Mouse (Mus musculus): ENCODE results near the gene Ripor2. TPM values are rescaled to one million over a fixed set of nuclear protein-coding genes. Genes with fewer than 3 reads are reported as not detected.
A peak's percentile ranks its signal among the peaks of the same experiment; 100 is the strongest.

Gene Ripor2
- polyA plus RNA-seq, 1 experiment from 2014 or later: 1.7 TPM

DNA sequence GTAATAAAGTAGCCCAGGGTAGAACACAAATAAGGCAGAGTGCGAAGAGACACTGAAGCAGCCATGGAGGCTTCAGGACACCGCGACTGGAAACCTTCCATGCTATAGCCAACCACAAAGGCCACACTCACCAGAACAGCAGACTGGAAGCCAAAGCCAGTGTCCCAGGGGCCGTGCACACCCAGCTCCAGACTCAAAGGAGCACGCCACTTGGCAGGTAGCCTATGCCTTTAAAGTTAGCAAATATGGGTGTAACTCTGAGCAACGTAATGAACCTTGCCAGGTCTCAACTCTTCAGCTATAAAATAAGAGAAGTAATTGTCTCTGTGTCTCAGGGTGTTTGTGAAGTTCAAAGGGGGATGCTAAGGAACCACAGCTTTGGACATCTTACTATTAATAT is 2.9 kb downstream of the Ripor2 start:
- Histone ChIP-seq H3K4me3 (replicated peaks) (no peak overlapping the region), H3K9ac (replicated peaks) (no peak overlapping the region), H3K36me3 (no peaks in the 10 kb centered on the region), H3K4me2 (no peak overlapping the region), H3K4me1 (replicated peaks) (no peaks in the 10 kb centered on the region), H3K27ac (no peak overlapping the region), H3K9me3 (no peaks in the 10 kb centered on the region), H3K27me3 (peaks cover 14% of the 10 kb centered on the region)
- no peak for ATAC-seq (ENCODE audit: insufficient number of reproducible peaks, insufficient read depth, low FRiP score, low TSS enrichment, low read depth)
- 86% methylated on average over 6 of the region's 6 CpGs for WGBS

- H3K9ac ChIP-seq (replicated peaks): no peak overlapping the region
- no peak for ATAC-seq (ENCODE audit: insufficient number of reproducible peaks, insufficient read depth, low FRiP score, low TSS enrichment, low read depth)
- 66% methylated on average over 9 of the region's 9 CpGs for WGBS
- no peaks in the 10 kb centered on the region for H3K36me3 ChIP-seq
- H3K27me3 ChIP-seq: peaks cover 14% of the 10 kb centered on the region
- no peak overlapping the region for H3K4me2 ChIP-seq
- no peak overlapping the region for H3K4me3 ChIP-seq (replicated peaks)
- no peaks in the 10 kb centered on the region for H3K9me3 ChIP-seq
- H3K27ac ChIP-seq: no peak overlapping the region
- H3K4me1 ChIP-seq (replicated peaks): no peaks in the 10 kb centered on the region
These were observed 3.4 kb downstream of the Ripor2 start for GRCm38 (mm10) chr13:24585369-24585768.

- Histone ChIP-seq H3K4me3 (replicated peaks) (no peak overlapping the region), H3K4me1 (replicated peaks) (no peaks in the 10 kb centered on the region), H3K9ac (replicated peaks) (no peak overlapping the region), H3K9me3 (no peaks in the 10 kb centered on the region), H3K27ac (no peak overlapping the region), H3K27me3 (peaks cover 9% of the 10 kb centered on the region), H3K36me3 (no peaks in the 10 kb centered on the region), H3K4me2 (no peak overlapping the region)
- ATAC-seq (ENCODE audit: insufficient number of reproducible peaks, insufficient read depth, low FRiP score, low TSS enrichment, low read depth): no peak
- WGBS: 94% methylated on average over 12 of the region's 12 CpGs
These were observed 5.4 kb downstream of the Ripor2 start for GRCm38 (mm10) chr13:24587192-24587895.

- Histone ChIP-seq H3K4me1 (replicated peaks) (no peaks in the 10 kb centered on the region), H3K27me3 (peaks cover 9% of the 10 kb centered on the region), H3K4me2 (no peak overlapping the region), H3K4me3 (replicated peaks) (no peak overlapping the region), H3K36me3 (no peaks in the 10 kb centered on the region), H3K9ac (replicated peaks) (no peak overlapping the region), H3K9me3 (no peaks in the 10 kb centered on the region), H3K27ac (no peak overlapping the region)
- no peak for ATAC-seq (ENCODE audit: insufficient number of reproducible peaks, insufficient read depth, low FRiP score, low TSS enrichment, low read depth)
- WGBS: 84% methylated on average over 3 of the region's 3 CpGs
These were observed 6.6 kb downstream of the Ripor2 start for GRCm38 (mm10) chr13:24588603-24589002.

- Histone ChIP-seq H3K9ac (replicated peaks) (no peak overlapping the region), H3K9me3 (no peaks in the 10 kb centered on the region), H3K4me3 (replicated peaks) (no peak overlapping the region), H3K4me1 (replicated peaks) (no peaks in the 10 kb centered on the region), H3K27me3 (no peaks in the 10 kb centered on the region), H3K27ac (no peak overlapping the region), H3K36me3 (no peaks in the 10 kb centered on the region), H3K4me2 (no peak overlapping the region)
- 89% methylated on average over 6 of the region's 6 CpGs for WGBS
- no peak for ATAC-seq (ENCODE audit: insufficient number of reproducible peaks, insufficient read depth, low FRiP score, low TSS enrichment, low read depth)
These were observed 9.7 kb downstream of the Ripor2 start for GRCm38 (mm10) chr13:24591737-24592136.

- Histone ChIP-seq H3K4me3 (replicated peaks) (no peak overlapping the region), H3K27ac (no peak overlapping the region), H3K9ac (replicated peaks) (no peak overlapping the region), H3K27me3 (no peaks in the 10 kb centered on the region), H3K4me1 (replicated peaks) (no peaks in the 10 kb centered on the region), H3K4me2 (no peak overlapping the region), H3K36me3 (no peaks in the 10 kb centered on the region), H3K9me3 (no peaks in the 10 kb centered on the region)
- ATAC-seq (ENCODE audit: insufficient number of reproducible peaks, insufficient read depth, low FRiP score, low TSS enrichment, low read depth): no peak
- 70% methylated on average over 3 of the region's 3 CpGs for WGBS
These were observed 12.3 kb downstream of the Ripor2 start for GRCm38 (mm10) chr13:24594303-24594702.

DNA sequence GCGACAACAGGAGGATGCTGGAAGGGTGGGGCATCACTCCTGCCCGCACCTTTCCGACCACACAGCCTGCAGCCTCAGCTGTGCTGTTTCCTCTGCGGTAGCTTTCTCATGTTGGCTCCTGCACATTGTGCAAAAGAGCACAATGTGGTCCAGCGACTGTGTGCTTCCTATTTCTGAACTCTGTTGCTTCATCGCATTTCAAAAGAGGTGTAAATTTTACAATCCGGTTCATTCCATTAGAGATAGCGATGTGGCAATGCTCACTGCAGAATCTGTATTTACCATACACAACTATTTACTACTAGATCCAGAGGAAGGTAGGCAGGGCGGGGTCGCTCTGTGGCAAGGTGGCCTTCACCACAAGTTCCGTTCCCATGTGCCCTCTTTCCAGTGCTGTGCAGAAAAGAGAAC is 17.6 kb downstream of the Ripor2 start:
- no peak overlapping the region for H3K4me2 ChIP-seq
- no peaks in the 10 kb centered on the region for H3K36me3 ChIP-seq
- ATAC-seq (ENCODE audit: insufficient number of reproducible peaks, insufficient read depth, low FRiP score, low TSS enrichment, low read depth): no peak
- H3K4me3 ChIP-seq (replicated peaks): no peak overlapping the region
- H3K27ac ChIP-seq: no peak overlapping the region
- peaks cover 10% of the 10 kb centered on the region for H3K4me1 ChIP-seq (replicated peaks)
- H3K27me3 ChIP-seq: peaks cover 8% of the 10 kb centered on the region; the same call in 1 of the 2 replicates
- no peaks in the 10 kb centered on the region for H3K9me3 ChIP-seq
- WGBS: 79% methylated on average over 11 of the region's 11 CpGs
- no peak overlapping the region for H3K9ac ChIP-seq (replicated peaks)

GRCm38 (mm10) chr13:24602978-24603377 is 21.0 kb downstream of the Ripor2 start:
- WGBS: 19% methylated on average over 4 of the region's 4 CpGs
- Histone ChIP-seq H3K9ac (replicated peaks) (no peak overlapping the region), H3K4me3 (replicated peaks) (no peak overlapping the region), H3K4me2 (peak overlapping the region; percentile 16; the same call in 1 of the 2 replicates), H3K9me3 (no peaks in the 10 kb centered on the region), H3K27ac (no peak overlapping the region), H3K4me1 (replicated peaks) (peaks cover 19% of the 10 kb centered on the region), H3K36me3 (no peaks in the 10 kb centered on the region), H3K27me3 (peaks cover 8% of the 10 kb centered on the region; the same call in 1 of the 2 replicates)
- ATAC-seq (ENCODE audit: insufficient number of reproducible peaks, insufficient read depth, low FRiP score, low TSS enrichment, low read depth): no peak

DNA sequence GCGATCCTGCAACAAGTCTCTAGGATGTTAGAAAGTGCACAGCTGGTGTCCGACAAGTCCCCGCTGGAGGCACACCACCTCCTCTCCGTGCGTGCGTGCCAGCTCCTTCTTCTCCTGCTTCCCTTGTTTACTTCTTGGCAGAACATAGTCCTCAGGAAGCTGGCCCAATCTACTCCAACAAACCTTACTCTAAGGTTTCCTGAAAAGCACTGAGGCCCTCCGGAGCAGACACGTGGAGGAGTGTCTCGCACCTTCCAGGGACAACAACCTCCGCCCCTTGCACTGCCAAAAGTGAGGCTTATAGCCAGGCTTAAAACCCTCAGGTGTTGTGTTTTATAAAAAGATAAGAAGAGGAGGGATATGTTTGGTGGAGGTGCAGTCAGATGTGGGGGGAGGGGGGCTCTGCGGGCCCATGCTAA is 21.6 kb downstream of the Ripor2 start:
- Histone ChIP-seq H3K4me1 (replicated peaks) (peaks cover 19% of the 10 kb centered on the region), H3K9ac (replicated peaks) (no peak overlapping the region), H3K27me3 (peaks cover 8% of the 10 kb centered on the region; the same call in 1 of the 2 replicates), H3K9me3 (no peaks in the 10 kb centered on the region), H3K4me2 (peak overlapping the region; percentile 16; the same call in 1 of the 2 replicates), H3K27ac (no peak overlapping the region), H3K4me3 (replicated peaks) (no peak overlapping the region), H3K36me3 (no peaks in the 10 kb centered on the region)
- ATAC-seq (ENCODE audit: insufficient number of reproducible peaks, insufficient read depth, low FRiP score, low TSS enrichment, low read depth): no peak
- WGBS: 14% methylated on average over 11 of the region's 11 CpGs

DNA sequence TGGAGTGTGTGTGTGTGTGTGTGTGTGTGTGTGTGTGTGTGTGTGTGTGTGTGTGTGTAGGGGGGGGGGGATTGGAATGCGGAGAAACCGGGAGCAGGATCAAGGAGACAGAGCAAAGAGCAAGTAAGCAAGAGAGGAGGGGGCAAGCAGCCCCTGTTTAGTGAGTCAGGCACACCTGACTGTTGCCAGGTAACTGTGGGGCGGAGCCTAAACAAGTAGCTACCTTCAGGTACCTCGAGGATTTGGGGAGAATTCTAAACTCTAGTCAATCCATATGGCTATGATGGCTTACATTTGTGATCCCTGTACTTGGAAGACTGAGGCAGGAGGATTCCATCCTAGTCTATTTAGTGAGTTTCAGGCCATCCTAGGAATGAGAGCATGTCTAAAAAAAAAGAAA is 22.1 kb downstream of the Ripor2 start:
- ATAC-seq (ENCODE audit: insufficient number of reproducible peaks, insufficient read depth, low FRiP score, low TSS enrichment, low read depth): no peak
- WGBS: 29% methylated on average over 2 of the region's 4 CpGs
- no peak overlapping the region for H3K4me3 ChIP-seq (replicated peaks)
- H3K27me3 ChIP-seq: peaks cover 8% of the 10 kb centered on the region; the same call in 1 of the 2 replicates
- no peak overlapping the region for H3K9ac ChIP-seq (replicated peaks)
- H3K9me3 ChIP-seq: no peaks in the 10 kb centered on the region
- peak overlapping the region; percentile 58; the same call in 1 of the 2 replicates for H3K4me2 ChIP-seq
- peaks cover 19% of the 10 kb centered on the region for H3K4me1 ChIP-seq (replicated peaks)
- no peaks in the 10 kb centered on the region for H3K36me3 ChIP-seq
- H3K27ac ChIP-seq: no peak overlapping the region

DNA sequence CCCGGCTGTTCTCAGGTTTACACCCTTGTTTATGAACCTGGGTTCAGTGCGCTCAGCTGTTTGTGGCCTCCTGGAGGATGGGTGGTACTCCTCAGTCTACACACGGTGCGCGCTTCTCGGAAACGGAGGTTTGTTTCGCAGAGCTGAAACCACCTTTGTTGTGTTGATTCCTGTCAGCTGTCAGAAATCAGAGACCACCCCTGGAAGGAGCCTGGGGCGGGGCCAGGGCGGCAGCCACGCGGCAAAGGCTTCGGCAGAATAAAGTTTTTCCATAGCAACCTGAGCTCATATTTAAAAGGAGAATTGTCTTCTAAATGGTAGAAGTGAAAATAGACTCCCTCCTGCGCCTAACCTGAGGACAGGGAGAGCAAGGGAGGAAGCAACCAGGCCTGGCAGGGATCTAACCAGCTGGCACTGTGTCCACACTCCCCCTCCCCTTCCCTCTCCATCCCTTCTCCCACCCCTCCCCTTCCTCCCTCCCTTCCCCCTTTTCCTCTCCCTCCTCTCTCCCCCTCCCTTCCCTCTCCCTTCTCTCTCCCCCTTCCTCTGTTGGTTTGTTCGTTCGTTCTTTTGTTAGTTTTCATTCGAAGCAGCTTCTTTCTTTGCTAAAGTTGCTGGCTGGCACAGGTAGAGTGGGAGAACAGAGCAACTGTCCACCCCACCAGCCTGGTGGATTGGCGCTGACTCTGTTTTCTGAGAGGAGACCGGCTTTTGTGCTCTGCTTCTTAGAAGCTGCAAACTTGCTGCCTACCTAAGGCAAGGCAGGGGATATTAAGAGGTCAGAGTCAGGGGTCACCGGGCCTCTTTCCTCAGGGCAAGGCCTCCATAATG is 23.0 kb downstream of the Ripor2 start:
- ATAC-seq (ENCODE audit: insufficient number of reproducible peaks, insufficient read depth, low FRiP score, low TSS enrichment, low read depth): peak; percentile 28; the same call in 1 of the 2 replicates
- Histone ChIP-seq H3K4me1 (replicated peaks) (peaks cover 19% of the 10 kb centered on the region), H3K36me3 (no peaks in the 10 kb centered on the region), H3K9me3 (no peaks in the 10 kb centered on the region), H3K27me3 (peaks cover 8% of the 10 kb centered on the region; the same call in 1 of the 2 replicates), H3K9ac (replicated peaks) (0 out of 2 replicates have a peak overlapping the region, but pooled peaks have one; percentile 31), H3K27ac (no peak overlapping the region), H3K4me2 (peak overlapping the region; percentile 58), H3K4me3 (replicated peaks) (peak overlapping the region; percentile 34)
- WGBS: 3% methylated on average over 20 of the region's 20 CpGs
